Mouse (Mus musculus) intestine, embryonic 16.5 days (tissue): Measurements from ENCODE around the gene Nqo1. TPM values are rescaled to one million over a fixed set of nuclear protein-coding genes. Genes with fewer than 3 reads are reported as not detected.

Experiments
- ATAC-seq: fragments of 200-750 bp; cut with Nextera tagmentation; 2 replicates; pipeline ENCODE4 v1.8.0; 2017; ENCODE audit warnings: moderate TSS enrichment, moderate library complexity
- H3K27ac ChIP-seq: fragments of 300-500 bp; sonication (generic); 2 replicates; pipeline ENCODE4 v1.5.1; 2014; ENCODE audit warnings: mild to moderate bottlenecking, low read length
- H3K27me3 ChIP-seq: fragments of 300-500 bp; sonication (generic); replicated peaks from 2 replicates; pipeline ENCODE4 v1.6.1; 2014; ENCODE audit warnings: low read length, control low read depth, mixed read lengths; ENCODE audit not compliant: control insufficient read depth, insufficient read depth
- H3K36me3 ChIP-seq: fragments of 300-500 bp; sonication (generic); 2 replicates; pipeline ENCODE4 v1.6.1; 2014; ENCODE audit warnings: low read length, control low read depth; ENCODE audit not compliant: control insufficient read depth, insufficient read depth
- H3K4me1 ChIP-seq: fragments of 300-500 bp; sonication (generic); 2 replicates; pipeline ENCODE4 v1.6.1; 2014; ENCODE audit warnings: low read length, control low read depth, mixed read lengths; ENCODE audit not compliant: control insufficient read depth, insufficient read depth
- H3K4me2 ChIP-seq: fragments of 300-500 bp; sonication (generic); 2 replicates; pipeline ENCODE4 v1.6.1; 2014; ENCODE audit warnings: low read depth, low read length, control low read depth
- H3K4me3 ChIP-seq: fragments of 300-500 bp; sonication (generic); 2 replicates; pipeline ENCODE4 v1.5.1; 2014; ENCODE audit warnings: mild to moderate bottlenecking, low read length
- H3K9ac ChIP-seq: fragments of 300-500 bp; sonication (generic); 2 replicates; pipeline ENCODE4 v1.6.1; 2014; ENCODE audit warnings: low read depth, low read length
- H3K9me3 ChIP-seq: fragments of 300-500 bp; sonication (generic); 2 replicates; pipeline ENCODE4 v1.6.1; 2016; ENCODE audit warnings: low read length, control low read depth; ENCODE audit not compliant: control insufficient read depth
- WGBS: fragments of 180-500 bp; shearing (Covaris S2); extraction: QIAGEN DNeasy Blood & Tissue Kit; methylation state at CpG from one replicate; pipeline ENCODE4 v1.1.7; 2014; 5-methylcytosine and 5-hydroxymethylcytosine counted together
- polyA plus RNA-seq: library from polyadenylated mRNA; unstranded; fragments of >200 nt; fragmentation: Nextera tagmentation; extraction: Ambion mirVana; gene quantifications from 2 replicates; pipeline ENCODE4 v1.2.1, GENCODE M21; 2015

Gene Nqo1
- polyA plus RNA-seq, 1 experiment from 2014 or later = 17.5 TPM

- Histone ChIP-seq H3K27ac (no peak overlapping the region), H3K4me2 (no peak overlapping the region), H3K4me1 (peaks cover 2% of the 10 kb centered on the region; the same call in 1 of the 2 replicates), H3K27me3 (no peaks in the 10 kb centered on the region), H3K9ac (no peak overlapping the region), H3K9me3 (no peaks in the 10 kb centered on the region), H3K4me3 (no peak overlapping the region), H3K36me3 (0 out of 2 replicates have a peak, but pooled peaks cover 3% of the 10 kb centered on the region)
- WGBS = 61% methylated on average over 4 of the region's 4 CpGs
- ATAC-seq = no peak; the same call in 1 of the 2 replicates
Observed at GRCm38 (mm10) chr8:107382898-107383297, 20.1 kb downstream of the Nqo1 start.

GRCm38 (mm10) chr8:107381666-107382065 lies 21.3 kb downstream of the Nqo1 start:
- Histone ChIP-seq H3K27me3 (no peaks in the 10 kb centered on the region), H3K4me3 (no peak overlapping the region), H3K27ac (no peak overlapping the region), H3K9ac (no peak overlapping the region), H3K9me3 (no peaks in the 10 kb centered on the region), H3K4me1 (peaks cover 2% of the 10 kb centered on the region; the same call in 1 of the 2 replicates), H3K36me3 (0 out of 2 replicates have a peak, but pooled peaks cover 3% of the 10 kb centered on the region), H3K4me2 (no peak overlapping the region)
- ATAC-seq = no peak
- WGBS = 92% methylated on average over 4 of the region's 4 CpGs

GRCm38 (mm10) chr8:107380734-107381133 lies 22.3 kb downstream of the Nqo1 start:
- Histone ChIP-seq H3K27me3 (no peaks in the 10 kb centered on the region), H3K9me3 (no peaks in the 10 kb centered on the region), H3K4me2 (no peak overlapping the region), H3K9ac (no peak overlapping the region), H3K4me1 (peaks cover 2% of the 10 kb centered on the region; the same call in 1 of the 2 replicates), H3K4me3 (no peak overlapping the region), H3K36me3 (0 out of 2 replicates have a peak, but pooled peaks cover 3% of the 10 kb centered on the region), H3K27ac (no peak overlapping the region)
- ATAC-seq = no peak
- 93% methylated on average over 8 of the region's 8 CpGs for WGBS

DNA sequence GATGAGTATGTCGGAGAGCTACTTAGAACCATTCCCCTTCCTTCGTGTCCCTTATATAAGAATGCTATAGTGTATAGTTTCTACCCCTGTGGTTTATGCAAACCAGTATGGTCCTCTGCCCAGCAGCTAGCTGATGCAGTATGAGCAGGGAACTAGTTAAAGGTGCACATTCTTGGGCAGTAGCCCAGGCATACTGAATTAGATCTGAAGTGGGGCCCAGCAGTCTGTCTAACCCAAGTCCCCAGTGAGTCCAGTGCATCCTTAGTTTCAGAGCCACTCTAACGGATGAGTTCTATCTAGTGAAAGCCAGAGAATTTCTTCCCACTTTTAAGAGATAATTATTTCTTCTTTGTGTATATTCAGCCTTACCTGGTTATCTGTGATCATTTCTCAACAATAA lies 25.7 kb downstream of the Nqo1 start:
- Histone ChIP-seq H3K27me3 (no peaks in the 10 kb centered on the region), H3K9me3 (no peaks in the 10 kb centered on the region), H3K4me1 (no peaks in the 10 kb centered on the region), H3K4me3 (no peak overlapping the region), H3K27ac (no peak overlapping the region), H3K36me3 (0 out of 2 replicates have a peak, but pooled peaks cover 3% of the 10 kb centered on the region), H3K4me2 (no peak overlapping the region), H3K9ac (no peak overlapping the region)
- ATAC-seq = no peak
- WGBS = 91% methylated on average over 3 of the region's 3 CpGs

DNA sequence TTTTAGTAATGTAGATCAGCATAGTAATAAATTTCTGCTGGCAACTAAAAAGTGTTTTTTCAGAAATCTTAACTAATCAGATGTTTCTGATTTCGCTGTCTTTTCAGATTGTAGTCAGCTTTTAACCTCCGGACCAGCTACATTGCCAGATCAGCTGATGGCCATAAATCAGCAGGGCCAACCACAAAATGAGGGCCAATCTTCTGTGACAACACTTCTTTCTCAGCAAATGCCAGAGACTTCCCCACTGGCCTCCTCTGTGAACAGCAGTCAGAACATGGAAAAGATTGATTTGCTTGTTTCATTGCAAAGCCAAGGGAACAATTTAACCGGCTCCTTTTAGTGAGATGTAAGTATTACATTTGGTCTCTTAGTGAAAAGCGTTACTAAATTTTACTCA lies 32.7 kb downstream of the Nqo1 start:
- no peak for ATAC-seq
- H3K4me2 ChIP-seq = no peak overlapping the region
- peaks cover 11% of the 10 kb centered on the region; the same call in 1 of the 2 replicates for H3K36me3 ChIP-seq
- 77% methylated on average over 4 of the region's 4 CpGs for WGBS
- H3K4me3 ChIP-seq = no peak overlapping the region
- no peak overlapping the region for H3K9ac ChIP-seq
- H3K27ac ChIP-seq = no peak overlapping the region
- no peaks in the 10 kb centered on the region for H3K4me1 ChIP-seq
- no peaks in the 10 kb centered on the region for H3K27me3 ChIP-seq
- no peaks in the 10 kb centered on the region for H3K9me3 ChIP-seq

Other genes with a start within 250 kb of the Nqo1 start
- 5.4 and 5.9 TPM in 2 replicates for gene Nfat5, start 109.7 kb downstream of the Nqo1 start, polyA plus RNA-seq
- gene Nob1, start 21.8 kb upstream of the Nqo1 start, polyA plus RNA-seq = 68.2 and 73.5 TPM in 2 replicates
- gene Wwp2, start 33.2 kb upstream of the Nqo1 start, polyA plus RNA-seq = 41.6 and 42.0 TPM in 2 replicates
- gene Psmd7, start 185.3 kb upstream of the Nqo1 start, polyA plus RNA-seq = 195 and 219 TPM in 2 replicates